Mouse (Mus musculus) R1 (cell line): ENCODE data around the gene Grik1.

Experiments
- DNase-seq: peaks from one replicate; pipeline ENCODE4 v3.0.0-alpha.2; 2018; ENCODE audit warnings: low read depth, low spot score

Grik1 gene

DNA sequence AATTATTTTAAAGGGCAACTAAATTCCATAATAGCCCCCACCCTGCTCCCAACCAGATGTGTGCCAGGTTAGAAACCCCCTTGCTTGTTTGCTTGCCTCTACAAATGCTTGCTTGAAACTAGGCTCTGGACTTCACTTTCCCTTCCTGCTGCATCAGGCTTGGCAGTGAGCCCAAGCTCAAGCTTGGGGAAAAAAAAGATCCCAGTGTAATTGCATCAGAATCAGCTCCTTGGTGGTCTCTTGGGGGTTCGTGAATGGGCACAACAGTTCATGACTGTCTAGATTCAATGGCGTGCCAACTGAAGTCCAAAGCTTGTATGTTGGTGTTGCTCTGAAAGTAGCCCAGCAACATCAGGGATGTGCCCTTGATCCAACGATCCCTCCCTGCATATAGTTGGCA, 320.1 kb downstream of the Grik1 start:
- no peak for DNase-seq

DNA sequence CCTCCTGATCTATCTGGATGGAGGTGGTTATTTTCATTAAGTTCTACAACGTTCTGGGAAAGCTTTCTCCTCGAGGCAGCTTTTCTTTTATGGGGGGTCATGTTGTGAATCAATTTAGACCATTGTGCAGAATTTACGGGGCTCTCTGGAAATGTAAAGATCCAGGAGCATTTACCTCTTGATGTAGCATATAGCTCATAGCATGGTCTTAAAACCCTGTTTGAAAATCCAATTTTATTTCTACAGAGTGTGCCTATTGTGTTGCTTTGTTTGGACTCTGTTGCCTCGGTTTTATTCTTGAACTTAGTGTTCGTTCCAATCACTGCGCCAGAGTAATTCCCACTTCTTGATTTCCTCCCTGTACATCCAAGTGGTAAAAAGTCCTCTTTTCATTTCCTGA, 328.6 kb downstream of the Grik1 start:
- no peak for DNase-seq

DNA sequence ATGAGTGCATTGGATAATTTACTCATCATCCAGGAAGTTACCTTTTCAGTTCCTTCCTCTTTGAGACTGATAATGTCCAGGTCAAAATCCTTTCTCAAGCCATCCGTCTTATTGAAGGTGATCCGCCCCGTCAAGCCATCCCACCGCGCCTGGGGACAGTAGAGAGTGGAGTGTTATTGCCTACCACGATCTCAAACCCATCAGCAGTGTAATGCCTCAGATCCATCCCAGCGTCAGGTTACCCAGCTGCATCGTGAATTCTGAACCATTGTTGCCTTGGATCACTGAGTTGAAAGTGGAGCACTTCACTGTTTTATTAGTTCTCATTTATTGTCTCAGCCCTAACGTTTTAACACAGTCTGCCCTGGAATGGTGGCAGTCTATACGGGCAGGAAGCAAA, 332.6 kb downstream of the Grik1 start:
- no peak for DNase-seq

DNA sequence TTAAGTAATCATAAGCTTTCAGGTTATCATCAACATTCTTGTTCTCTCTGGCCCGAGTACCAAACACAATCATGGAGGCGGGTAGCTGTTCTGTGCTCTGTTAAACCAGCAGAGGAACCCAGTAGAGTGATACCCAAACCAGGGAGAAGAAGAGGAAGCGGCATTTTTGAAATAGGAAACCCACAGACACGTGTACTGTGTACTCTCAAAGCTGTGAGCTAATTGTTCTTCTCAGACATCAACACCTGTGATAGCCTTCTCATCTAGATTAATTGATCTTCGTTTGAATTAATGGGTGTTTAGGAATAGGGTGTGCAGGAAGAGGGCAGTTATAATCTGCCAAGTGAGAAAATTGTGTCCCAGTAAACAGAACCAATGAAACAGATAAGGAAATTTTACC, 333.9 kb downstream of the Grik1 start:
- DNase-seq = no peak

DNA sequence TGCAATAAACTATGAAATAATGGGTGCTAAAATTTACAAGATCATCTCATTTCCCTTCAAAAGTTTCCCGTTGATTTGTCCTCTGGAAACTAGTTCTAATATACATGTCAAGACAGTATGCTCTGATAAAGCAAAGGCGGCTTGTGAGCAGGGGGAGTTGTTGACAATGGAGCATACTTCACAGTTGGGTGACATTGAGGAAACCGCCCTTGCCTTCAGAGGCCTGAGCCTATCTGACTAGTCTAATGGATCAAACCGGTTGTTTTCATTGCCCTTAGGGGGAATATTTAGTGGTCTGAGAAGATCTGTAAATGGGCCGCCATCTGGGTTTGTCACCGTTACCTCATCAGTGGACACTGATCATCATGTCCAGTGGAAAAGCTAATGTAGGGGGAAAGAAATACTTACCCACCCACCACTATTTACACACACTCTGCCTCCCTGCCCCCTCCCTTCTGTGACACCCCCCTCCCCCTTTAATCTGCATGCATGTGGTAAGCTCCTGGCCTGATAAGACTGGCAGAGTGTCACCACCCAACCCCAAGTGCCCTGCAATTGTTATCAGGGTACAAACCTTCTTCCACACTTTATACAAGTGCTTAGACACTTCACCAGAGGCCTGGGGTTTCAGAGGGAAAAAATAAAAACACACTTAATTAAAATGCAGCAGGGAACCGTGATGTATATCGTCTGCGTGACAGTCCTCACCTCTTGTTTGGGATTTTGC, 335.2 kb downstream of the Grik1 start:
- no peak for DNase-seq

DNA sequence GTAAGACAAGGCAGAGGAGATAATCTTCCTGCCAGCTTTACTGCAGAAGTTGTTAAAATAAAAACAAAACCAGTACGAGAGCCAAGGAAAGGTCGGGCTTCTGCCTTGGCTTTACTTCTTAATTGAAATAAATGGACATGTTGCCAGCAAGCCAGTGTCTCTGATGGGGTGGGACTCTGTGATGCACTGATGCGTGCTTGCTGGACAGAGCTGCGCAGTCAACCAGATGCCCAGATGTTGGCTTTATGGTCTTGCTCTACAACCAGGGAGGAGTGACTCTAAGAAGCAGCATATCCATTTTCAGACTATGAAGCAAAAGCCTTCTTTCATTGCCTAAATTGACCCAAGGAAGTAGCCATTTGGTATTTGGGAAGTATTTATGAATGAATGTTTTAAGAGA, 336.9 kb downstream of the Grik1 start:
- no peak for DNase-seq

DNA sequence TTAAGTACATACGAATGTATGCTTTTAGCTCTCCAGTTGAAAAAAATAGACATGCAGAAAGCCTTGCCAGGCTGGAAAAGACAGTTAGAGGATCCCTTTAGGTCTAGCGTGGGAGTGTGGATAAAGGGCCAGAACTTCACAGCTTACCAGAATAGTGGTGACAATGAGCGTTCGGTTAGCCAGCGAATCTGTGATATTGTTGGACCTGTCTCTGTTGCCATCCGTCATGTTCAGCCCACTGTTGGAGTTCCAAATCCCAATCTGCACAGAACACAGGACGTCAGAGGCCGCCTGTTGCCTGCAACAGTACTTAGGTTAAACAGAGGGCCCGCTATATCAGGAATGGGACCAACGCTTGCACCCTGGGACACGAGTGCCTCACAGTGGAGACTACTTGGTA, 340.2 kb downstream of the Grik1 start:
- no peak for DNase-seq

DNA sequence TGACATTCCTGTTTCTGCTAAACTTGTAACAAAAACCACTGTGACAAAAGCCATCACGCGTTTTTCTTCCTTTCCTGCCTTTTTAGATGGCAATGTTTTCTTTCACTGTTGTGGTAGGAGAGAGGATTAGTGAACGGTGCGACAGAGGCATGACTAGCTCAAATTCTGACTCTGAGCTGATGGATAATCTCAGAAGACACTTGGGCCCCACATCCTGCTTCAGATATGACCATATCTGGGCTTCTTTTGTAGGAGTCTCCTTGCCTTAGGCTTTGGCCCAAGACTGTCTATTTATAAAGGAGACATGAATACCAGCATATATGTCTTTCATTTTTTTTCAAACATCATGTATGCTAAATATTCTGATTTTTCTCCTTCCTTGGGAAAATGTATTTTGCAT, 341.9 kb downstream of the Grik1 start:
- DNase-seq = no peak

DNA sequence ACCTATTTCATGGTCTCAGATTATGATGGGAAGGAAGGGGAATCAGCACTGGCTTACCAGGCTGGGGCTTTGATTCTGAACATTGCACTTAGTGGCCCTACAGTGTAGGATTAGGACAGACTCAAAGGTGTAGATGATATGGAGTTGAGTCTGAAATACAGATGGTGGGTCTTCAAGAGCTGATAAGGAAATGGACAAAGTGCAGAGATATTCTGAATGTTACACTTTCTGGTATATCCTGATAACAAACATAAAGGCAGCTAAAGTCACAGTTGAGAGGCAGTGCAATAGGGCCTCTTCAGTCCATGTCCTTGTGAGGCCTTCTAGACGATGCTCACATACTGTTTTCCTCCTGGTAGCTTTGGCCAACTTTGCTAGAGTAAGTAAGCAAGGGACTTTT, 345.7 kb downstream of the Grik1 start:
- DNase-seq = no peak

DNA sequence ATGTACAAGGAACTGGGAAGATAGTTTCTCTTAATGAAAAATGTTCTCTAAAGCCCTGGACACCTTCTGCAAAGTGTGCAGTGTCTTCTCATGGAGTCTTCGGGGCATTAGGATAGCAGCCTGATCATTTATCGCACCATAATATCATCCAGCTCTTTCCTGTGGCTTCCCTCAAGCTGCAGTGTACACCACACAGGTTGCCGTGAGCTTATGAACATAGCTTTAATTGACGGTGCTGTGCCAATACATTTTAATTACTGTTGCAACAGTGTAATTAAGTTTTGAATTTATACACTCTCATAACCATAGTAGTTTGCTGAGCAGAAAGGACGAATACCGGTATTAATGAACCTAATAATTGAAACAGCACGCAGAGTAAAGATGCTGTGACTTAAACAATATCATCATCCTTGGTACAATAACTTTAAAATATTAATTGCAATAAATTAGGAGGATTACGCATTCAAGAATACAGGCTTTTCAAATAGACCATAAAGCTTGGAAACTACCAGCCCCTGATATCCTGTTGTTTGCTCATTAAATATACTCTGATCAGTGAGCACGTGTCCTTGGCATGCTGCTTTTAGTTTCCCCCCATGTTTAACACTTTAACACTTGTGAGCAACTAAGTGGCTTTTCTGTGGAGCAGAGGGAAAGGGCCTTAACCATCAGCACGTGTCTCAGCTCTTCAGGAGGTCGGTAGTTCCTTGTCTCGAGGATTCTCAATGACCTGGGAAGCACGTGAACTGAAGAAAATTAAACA, 347.8 kb downstream of the Grik1 start:
- DNase-seq = no peak

DNA sequence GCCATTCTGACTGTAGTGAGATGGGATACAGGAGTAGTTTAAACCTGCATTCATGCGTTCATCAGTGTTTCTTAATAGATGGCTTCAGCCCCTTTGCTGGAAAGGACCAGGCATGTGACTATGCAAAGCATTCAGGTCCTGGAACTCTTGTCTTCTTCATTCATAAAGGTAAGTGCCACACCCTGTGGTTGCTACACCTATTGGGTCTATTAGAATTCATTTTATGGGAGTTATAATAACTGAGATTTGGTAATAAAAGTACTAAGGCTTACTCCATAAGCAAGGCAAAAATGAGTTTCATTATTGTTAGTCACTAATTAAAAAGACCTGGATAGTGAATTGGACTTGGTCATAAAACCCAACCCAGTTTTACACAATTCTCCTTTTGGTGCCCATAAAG, 355.4 kb downstream of the Grik1 start:
- no peak for DNase-seq

DNA sequence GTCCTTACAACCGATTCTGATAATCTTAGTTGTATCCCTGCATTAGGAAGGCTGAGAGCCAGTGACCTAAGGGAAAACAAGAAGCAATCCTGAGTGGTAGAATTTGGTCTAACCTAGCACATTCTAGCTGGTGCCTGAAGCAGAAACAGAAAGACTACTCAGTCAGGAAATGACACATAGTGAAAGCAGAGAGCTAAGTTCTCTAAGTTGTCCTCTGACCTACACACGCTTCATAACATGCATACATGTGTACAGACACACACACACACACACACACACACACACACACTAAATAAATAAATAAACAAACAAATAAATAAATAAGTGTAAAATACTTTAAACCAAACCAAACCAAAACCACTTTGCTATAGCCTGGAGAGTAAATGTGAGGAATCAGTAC, 358.7 kb downstream of the Grik1 start:
- DNase-seq = no peak

DNA sequence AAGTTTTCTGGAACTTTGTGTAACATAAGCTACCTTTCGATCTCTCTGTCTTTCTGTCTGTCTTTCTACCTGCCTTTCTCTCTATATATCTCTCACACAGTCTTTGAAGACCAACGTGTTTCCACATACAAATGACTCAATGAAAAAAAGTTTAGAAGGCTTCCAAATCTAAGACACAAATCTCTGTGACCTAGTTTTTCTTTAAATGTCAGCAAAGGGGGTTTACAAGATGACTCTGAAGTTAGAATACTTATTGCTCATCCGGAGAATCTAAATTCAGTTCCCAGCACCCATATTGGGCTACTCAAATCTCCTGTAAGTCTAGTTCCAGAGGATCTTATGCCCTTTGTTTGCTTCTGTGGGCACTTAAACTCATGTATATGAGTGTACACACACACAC, 359.5 kb downstream of the Grik1 start:
- DNase-seq = no peak

DNA sequence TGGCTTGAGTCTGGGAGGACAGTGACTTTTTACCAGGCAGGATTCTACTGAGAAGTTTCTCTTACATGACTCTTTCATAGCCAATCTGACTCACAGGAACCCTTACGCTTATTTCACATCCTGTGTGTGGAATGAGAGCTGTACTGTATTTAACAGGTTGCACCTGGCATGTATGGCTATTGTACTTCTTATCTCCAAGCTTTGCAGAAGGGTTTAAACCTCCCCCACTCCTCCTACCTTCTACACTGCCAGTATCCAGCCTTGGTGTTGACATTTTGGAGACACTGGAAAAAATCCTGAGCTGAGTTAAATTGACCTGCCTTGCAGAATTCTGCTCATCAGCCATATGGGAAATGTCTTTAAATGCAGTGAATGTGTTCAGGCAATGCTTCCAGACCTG, 361.4 kb downstream of the Grik1 start:
- DNase-seq = no peak

DNA sequence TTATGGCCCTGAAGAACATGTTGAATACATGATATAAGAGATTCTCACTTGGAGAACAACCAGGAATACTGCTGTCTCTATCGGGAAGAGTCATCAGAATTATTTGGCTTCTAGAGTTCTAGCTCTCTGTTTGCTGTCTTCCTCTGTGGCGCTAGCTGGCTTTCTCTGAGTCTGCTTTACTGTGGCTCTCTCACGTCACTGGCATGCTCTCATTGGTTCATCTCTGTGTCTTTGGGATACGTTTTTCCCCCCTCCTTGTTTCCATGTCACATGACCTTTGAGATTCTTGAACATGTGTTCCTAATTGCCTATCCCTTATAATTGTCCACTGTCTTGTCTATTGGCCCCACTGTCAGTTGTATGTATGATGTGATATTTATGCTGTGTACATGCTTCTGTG, 372.2 kb downstream of the Grik1 start:
- no peak for DNase-seq

DNA sequence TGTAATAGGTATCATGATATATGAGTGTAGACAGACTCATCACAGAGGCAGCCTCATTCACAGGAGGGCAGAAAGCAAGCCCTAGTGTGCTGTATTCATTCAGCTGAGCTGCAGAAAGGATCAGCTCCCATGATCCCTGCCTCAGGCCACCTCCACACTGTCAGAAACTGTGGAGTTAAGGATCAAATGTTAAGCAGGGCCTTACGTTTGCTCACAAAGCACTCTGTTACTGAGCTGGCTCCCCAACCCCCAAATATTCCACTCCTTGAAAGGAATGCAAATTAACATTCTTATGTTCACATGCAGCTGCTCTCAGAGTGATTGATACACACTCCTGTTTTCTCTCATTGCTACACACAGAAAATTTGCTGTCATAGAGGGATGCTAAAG, 372.9 kb downstream of the Grik1 start:
- DNase-seq = no peak

DNA sequence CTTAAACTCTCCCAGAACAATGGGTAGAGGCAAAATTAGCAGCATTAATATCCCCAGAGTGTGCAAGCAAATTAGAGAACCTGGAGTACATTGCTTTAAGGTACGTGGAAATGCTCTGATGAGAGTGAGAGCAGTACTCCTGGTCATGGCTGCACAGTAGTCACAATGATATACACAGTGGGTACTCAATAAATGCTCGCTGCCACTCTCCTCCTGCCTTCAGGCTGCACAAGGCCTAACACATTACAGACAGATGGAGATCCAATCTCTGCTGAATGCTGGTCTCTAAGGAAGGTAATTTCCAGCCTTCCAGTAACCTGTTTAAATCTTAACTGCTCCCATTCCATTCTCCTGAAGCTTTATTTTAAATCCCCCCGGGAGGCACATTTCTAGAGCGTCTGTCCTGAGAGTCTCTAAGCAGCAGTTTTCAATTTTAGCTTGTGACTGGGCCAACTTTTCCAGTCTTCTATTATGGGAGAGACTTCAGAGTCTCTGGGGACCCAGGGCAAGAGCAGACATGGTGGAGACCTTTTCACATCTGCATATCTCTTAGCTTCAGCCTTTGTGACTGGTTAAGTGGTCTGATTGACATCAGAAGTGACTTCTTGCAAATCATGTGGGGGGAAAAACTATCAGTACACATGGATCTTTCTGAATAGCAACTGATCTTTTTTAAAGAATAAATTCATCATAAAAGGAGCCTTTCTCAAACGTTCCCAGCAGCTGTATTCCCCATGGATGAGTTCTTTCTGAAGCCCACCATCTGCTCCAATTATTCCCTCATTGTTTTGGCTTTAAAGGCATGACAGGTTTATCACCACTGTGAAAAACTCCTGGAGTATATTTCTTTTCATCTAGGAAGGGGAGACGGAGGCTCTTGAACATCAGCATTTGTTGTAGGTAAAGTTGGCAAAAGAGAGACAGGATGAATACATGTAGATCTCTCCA, 373.6 kb downstream of the Grik1 start:
- no peak for DNase-seq

DNA sequence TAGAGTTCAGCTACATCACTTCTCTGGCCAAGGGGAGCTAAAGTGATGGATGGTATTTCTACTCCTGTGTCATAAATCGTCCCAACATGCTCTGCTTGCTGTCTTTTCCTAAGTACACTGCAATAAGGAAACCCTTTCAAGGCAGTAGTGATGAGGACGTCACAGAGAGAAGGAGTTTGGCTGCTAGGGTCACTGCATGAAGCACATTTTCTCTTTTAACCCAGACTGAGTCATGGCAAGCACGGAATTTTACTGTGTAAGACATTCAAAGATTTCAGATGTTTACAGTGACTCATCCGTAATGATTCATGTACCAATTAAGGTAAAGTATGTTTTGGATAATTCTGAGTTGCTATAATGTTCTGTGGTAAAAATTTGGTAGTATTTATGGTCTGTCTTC, 374.9 kb downstream of the Grik1 start:
- no peak for DNase-seq

DNA sequence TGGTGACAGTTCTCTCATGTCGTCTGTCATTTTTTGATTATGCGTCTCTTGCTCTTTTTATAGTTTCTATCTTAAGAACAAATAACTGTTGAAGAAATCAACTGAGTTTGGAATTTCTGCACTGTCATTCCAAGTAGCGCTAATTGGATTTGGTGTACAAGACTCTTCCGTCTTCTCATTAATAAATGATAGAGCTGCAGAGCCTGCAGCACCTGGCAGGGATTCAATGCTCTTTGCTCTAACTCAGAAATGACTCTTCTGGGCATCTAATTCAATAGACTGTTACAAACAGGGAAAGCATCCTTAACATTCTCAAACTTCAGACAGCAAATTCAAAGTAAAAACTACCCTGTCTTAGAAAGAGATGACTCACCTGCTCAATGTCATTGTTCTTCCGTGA, 376.3 kb downstream of the Grik1 start:
- DNase-seq = no peak

DNA sequence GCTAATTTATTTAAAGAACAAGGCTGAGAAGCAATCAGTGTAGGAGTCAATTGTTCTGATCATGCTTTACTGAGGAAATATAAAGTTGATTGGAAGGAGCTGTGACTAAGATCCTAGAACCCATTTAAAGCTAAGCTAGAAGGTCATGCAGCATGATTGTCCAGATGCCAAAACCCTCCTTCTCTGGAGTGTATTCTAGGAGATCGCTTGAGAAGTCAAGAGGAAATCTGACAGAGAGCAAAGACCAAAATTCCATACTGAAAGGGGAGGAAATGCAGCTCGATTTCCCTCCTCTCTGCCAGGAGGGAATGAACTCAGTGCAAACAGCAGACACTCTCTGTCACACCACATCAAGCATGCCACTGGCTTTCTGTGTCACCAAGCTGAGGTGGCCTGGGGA, 378.9 kb downstream of the Grik1 start:
- no peak for DNase-seq

DNA sequence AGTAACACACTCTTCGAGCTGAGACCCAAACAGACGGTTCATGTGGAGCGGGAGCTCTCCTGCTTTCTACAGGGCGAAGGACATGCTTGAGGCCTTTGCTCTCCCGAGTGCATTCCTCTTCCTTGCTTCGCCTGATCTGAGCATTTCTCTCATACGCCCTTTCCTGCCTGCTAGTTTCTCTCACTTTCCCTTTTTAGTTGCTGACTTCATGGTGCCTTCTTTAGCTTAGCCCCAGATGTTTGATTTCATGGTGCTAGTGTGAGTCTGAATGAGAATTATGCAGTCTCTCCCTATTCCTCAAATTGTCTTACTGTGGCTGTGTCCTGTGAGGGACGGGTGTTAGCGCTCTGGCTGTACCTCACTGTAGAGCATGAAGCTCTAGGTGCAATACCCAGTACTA, 388.0 kb downstream of the Grik1 start:
- no peak for DNase-seq

DNA sequence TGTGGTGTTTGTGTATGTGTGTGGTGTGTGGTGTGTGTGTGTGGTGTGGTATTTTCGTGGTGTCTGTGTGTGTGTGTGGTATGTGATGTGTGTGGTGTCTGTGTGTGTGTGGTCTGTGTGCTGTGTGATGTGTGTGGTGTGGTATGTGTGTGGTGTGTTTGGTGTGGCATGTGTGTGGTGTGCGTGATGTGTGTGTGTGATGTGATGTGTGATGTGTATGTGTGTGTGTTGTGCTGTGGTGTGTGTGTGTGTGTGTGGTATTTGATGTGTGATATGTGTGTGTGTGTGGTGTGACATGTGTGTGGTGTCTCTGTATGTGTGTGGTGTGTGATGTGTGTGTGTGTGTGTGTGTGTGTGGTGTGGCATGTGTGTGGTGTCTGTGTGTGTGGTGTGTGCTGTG, 388.9 kb downstream of the Grik1 start:
- DNase-seq = no peak
